Mouse (Mus musculus) adrenal gland, postnatal 25 days (tissue): Measurements from ENCODE around the gene Tpte. TPM values are rescaled to one million over a fixed set of nuclear protein-coding genes. Genes with fewer than 3 reads are reported as not detected.
A peak's percentile ranks its signal among the peaks of the same experiment; 100 is the strongest.

ENCODE experiments used
- DNase-seq: peaks from one replicate; pipeline ENCODE4 v3.0.0; 2021; ENCODE audit warnings: mixed read lengths
- total RNA-seq: library from RNA; stranded (reverse); gene quantifications from 2 replicates; pipeline ENCODE4 v1.2.3, GENCODE M21; 2021

The Tpte gene
- total RNA-seq, 1 experiment from 2014 or later: not detected

GRCm38 (mm10) chr8:22376903-22377302, 93.7 kb downstream of the Tpte start:
- peak; percentile 50 for DNase-seq

GRCm38 (mm10) chr8:22380934-22381333, 97.7 kb downstream of the Tpte start:
- no peak for DNase-seq

- DNase-seq: no peak
Observed at GRCm38 (mm10) chr8:22382824-22383595, 99.8 kb downstream of the Tpte start.

GRCm38 (mm10) chr8:22385158-22385557, 101.9 kb downstream of the Tpte start:
- DNase-seq: no peak

- no peak for DNase-seq
Observed at GRCm38 (mm10) chr8:22389874-22390273, 106.6 kb downstream of the Tpte start.

- DNase-seq: no peak
Observed at GRCm38 (mm10) chr8:22390766-22391463, 107.7 kb downstream of the Tpte start.

- no peak for DNase-seq
Observed at GRCm38 (mm10) chr8:22394471-22394870, 111.2 kb downstream of the Tpte start.

- DNase-seq: no peak
Observed at GRCm38 (mm10) chr8:22395256-22395655, 112.0 kb downstream of the Tpte start.

GRCm38 (mm10) chr8:22397811-22398141, 114.5 kb downstream of the Tpte start:
- DNase-seq: no peak

GRCm38 (mm10) chr8:22398142-22398951, 115.1 kb downstream of the Tpte start, which contains the start of gene Slc25a15:
Gene Slc25a15 (minus strand): TSS chr8:22398597.
- peak; percentile 94 for DNase-seq

- DNase-seq: no peak
Observed at GRCm38 (mm10) chr8:22399285-22399880, 116.1 kb downstream of the Tpte start.

GRCm38 (mm10) chr8:22400593-22400992, 117.4 kb downstream of the Tpte start:
- DNase-seq: no peak

- no peak for DNase-seq
Observed at GRCm38 (mm10) chr8:22403235-22403634, 120.0 kb downstream of the Tpte start.

GRCm38 (mm10) chr8:22405733-22406132, 122.5 kb downstream of the Tpte start:
- DNase-seq: no peak

GRCm38 (mm10) chr8:22410688-22411281, 127.5 kb downstream of the Tpte start:
- no peak for DNase-seq

- DNase-seq: peak; percentile 69
Observed at GRCm38 (mm10) chr8:22411282-22411702, 128.1 kb downstream of the Tpte start, which contains the start of gene Mrps31. Gene Mrps31 (plus strand): TSS chr8:22411361.

- DNase-seq: no peak
Observed at GRCm38 (mm10) chr8:22411971-22412370, 128.7 kb downstream of the Tpte start.
